Mouse (Mus musculus): Measurements from ENCODE around the gene Orai3.

GRCm38 (mm10) chr7:127776426-127776825, 6.8 kb downstream of the Orai3 start, which contains the start of gene Setd1a:
- peak; percentile 6; the same call in 1 of the 2 replicates for TF ChIP-seq EP300 (IDR thresholded peaks at IDR 0.05; ENCODE audit: low read depth)
- no peak for TF ChIP-seq CTCF (IDR thresholded peaks at IDR 0.05; ENCODE audit: low read depth)

Data from liver, postnatal 0 days (tissue).